Mouse (Mus musculus) layer of hippocampus, adult 2 months (tissue): ENCODE data around the gene Arhgap4. TPM values are rescaled to one million over a fixed set of nuclear protein-coding genes. Genes with fewer than 3 reads are reported as not detected.
A peak's percentile ranks its signal among the peaks of the same experiment; 100 is the strongest.

ENCODE experiments used
- DNase-seq, 2 experiments: peaks; one replicate each; pipeline ENCODE4 v3.0.0; 2022; ENCODE audit warnings: low spot score in 2 of 2
- H3K27ac ChIP-seq: fragments of 200-600 bp; 2 replicates; pipeline ENCODE4 v1.8.1; 2022
- H3K4me3 ChIP-seq: fragments of 200-600 bp; 2 replicates; pipeline ENCODE4 v1.8.1; 2022; ENCODE audit warnings: mild to moderate bottlenecking
- CTCF ChIP-seq: fragments of 200-600 bp; conservative IDR thresholded peaks from 2 replicates; pipeline ENCODE4 v1.8.1; 2022; ENCODE audit warnings: antibody characterized with exemption, mild to moderate bottlenecking, moderate library complexity
- total RNA-seq, 2 experiments: library from RNA; stranded (reverse); gene quantifications; 2 replicates each; pipeline ENCODE4 v1.2.3; 2021

The Arhgap4 gene
- total RNA-seq, 2 experiments from 2014 or later, result 5.3 to 7.2 TPM

DNA sequence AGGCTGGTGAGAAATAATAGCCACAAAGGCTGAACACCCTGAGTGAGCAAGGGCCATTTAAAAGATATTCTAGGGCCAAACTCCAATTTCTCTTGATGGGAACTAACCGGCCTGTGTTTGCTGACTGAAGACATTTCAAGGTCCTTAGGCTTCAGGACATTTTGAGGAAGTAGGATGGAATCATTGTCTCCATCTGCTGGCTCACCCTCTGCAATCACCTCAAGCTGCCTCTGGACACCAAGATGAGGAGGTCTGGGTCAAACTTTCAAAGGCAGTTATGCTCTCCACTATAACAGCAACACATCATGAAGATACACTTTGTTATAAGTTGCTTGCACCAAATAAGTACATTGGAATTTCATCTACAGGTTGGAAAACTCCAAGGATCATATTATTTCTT is 11.6 kb downstream of the Arhgap4 start:
- DNase-seq, result no peak
- no peak for TF ChIP-seq CTCF
- Histone ChIP-seq H3K27ac (no peak overlapping the region), H3K4me3 (no peak overlapping the region)

DNA sequence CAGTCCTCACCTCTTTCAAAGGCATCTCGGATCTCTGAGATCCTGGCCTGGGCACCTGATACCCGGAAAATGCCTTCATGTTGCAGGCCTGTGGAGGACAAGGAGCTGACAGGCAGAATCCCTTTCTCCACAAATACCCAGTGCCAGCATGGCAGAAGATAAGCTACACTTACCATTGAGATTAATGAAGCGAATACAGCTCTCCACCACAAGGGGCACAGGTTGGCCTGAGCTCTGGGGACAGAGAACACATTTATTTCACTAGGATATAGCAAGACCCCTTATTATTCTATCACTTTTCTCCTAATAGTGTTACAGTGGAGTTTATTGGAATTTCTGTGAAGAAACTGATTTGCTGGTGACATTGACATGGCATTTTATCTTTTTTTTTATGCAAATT is 23.7 kb downstream of the Arhgap4 start:
- peak; percentile 61 for TF ChIP-seq CTCF
- H3K4me3 ChIP-seq, result no peak overlapping the region
- no peak for DNase-seq
- H3K27ac ChIP-seq, result no peak overlapping the region

DNA sequence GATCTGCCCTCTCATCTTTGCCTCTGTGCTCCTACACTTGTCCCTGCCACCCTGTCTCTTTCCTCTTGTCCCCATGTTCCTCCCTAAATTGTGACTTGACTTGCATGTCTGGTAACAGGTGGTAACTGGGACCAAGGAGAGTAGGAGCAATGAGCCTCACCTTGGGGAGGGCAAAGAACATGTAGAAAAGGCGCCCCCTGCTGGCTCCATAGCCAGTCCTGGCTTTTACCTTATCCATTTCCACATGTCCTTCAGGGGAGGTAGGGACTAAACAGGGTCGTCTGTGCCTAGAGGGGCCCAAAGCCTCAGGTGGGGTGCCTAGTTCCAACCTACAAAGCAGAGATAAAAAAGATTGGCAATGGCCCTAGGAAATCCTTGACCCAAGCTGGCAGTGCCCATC is 26.0 kb downstream of the Arhgap4 start, which contains the start of gene L1cam:
L1cam (minus strand) TSS at position 387 of the 400 bp plus-strand sequence.
- Histone ChIP-seq H3K4me3 (no peak within 1 kb of the TSS), H3K27ac (no peak within 1 kb of the TSS)
- DNase-seq, result peak in 1 of 2 experiments; percentile 50
- peak; percentile 79 for TF ChIP-seq CTCF

DNA sequence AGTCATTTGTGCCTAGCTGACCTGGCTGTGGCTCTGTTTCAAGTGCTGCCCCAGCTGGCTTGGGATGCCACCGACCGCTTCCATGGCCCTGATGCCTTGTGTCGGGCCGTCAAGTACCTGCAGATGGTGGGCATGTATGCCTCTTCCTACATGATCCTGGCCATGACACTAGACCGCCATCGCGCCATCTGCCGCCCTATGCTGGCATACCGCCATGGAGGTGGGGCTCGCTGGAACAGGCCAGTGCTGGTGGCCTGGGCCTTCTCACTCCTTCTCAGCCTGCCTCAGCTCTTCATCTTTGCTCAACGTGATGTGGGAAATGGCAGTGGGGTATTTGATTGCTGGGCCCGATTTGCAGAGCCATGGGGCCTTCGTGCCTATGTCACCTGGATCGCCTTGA is 28.8 kb downstream of the Arhgap4 start:
- Histone ChIP-seq H3K27ac (no peak overlapping the region), H3K4me3 (no peak overlapping the region)
- no peak for DNase-seq
- no peak for TF ChIP-seq CTCF

DNA sequence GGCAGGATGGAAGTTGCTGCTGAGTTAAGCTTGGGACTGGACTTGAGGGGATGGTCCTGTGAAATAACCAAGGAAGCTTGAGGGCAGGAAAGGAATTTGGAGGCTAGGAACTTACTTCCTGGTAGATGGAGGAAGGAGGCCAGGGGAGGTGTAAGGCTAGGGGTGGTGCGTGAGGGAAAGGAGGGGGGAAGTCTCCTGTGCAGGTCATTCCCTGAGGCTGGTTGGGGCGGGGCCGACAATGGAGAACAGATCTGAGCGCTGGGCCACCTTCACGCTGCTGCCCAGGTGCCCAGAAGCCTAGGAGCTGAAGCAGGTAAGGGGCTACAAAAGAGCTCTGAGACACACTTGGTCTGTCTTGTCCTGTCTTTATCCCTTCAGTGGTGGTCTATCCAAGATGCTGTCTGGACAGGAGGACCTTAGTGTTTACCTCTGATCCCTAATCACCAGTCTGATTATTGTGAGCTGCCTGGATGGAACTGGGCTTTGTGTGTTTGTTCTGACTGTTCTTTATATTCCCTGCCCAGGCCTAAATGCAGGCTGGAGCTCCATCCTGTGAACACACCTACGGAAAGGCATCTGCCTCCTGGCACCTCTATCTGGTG is 30.0 kb downstream of the Arhgap4 start, which contains the start of gene Avpr2:
Avpr2 (plus strand) TSS at position 552 of the 602 bp plus-strand sequence.
- no peak for DNase-seq
- Histone ChIP-seq H3K4me3 (no peak within 1 kb of the TSS), H3K27ac (no peak within 1 kb of the TSS)
- TF ChIP-seq CTCF, result no peak

DNA sequence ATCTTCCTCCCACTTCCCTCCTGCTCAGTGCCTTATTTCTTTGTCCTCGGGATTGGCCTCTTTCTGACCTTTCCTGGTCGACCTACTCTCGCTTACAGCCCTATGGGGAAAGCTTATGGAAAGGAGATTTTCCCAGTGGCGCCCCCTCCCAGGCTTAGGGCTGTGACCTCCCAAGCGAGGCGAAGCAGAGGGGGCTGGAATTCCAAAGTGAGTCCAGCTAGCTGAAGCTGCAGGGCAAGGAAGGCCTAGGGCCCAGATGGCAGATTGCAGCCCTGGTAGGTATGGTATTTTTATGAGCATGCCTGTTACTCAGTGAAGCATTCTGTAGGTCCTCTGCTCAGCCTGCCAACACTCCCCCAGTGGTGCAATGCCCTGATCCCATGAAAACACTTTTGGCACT is 40.2 kb downstream of the Arhgap4 start:
- no peak for DNase-seq
- no peak overlapping the region for H3K4me3 ChIP-seq
- H3K27ac ChIP-seq, result no peak overlapping the region; the same call in 1 of the 2 replicates
- 0 out of 2 replicates have a peak, but pooled peaks have one; percentile 6 for TF ChIP-seq CTCF

DNA sequence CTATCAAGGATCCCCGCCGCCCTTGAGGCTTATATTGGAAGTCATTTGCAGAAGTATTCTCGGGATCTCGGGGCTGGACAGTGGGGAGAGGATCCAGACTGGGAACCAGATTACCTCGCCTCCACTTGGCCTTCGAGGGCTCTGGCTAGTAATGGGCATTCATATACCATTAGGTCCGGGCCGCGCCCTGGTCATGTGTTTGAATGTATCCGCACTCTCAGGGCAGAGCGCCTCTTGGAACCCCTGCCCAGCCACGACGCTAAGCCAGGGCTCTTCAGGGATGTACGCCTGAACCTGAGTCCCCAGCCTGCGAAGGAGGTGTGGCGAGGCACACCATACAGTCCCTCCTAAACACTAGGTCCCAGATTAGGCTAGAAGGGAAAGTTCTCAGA is 40.6 kb downstream of the Arhgap4 start:
- Histone ChIP-seq H3K4me3 (peak overlapping the region; percentile 61), H3K27ac (peak overlapping the region; percentile 70)
- TF ChIP-seq CTCF, result no peak
- DNase-seq, result no peak

DNA sequence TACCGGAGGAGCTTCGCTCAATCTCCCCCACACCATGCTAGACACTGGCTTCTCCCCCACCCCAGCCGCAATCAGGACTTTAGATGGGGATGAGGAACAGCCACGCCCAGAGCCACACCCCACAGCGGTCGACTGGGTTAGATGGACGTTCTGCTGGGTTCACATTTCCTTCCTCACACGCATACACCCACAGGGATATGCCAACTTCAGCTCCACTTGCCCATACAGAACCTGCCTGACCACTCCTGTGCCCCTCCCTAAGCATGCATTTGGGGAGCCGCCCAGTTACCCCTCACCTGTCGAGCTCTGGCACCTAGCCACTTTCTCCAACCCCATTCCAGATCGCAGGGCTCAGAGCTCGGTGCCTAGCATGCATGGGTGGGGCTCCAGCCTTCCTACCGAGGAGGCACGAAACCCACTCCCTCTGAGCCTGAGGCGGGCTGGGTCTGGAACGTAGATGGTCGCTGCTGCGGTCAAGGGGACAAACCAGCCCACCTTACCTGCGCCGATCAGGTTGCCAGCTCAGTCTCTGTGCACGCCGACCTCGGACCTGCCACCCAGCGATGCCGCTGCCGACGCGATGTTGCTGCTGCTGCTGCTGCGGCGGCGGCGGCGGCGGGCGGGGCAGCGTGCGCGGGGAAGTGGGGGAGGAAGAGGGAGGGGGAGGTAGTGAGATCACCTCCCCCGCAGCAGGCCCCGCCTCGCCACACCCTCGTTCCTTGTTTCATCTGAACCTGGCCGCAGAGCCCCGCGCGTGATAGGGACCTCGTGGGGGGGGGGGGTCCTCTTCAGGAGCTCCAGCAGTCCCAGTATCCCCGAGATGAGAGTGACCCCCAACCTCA is 41.3 kb downstream of the Arhgap4 start:
- no peak for TF ChIP-seq CTCF

DNA sequence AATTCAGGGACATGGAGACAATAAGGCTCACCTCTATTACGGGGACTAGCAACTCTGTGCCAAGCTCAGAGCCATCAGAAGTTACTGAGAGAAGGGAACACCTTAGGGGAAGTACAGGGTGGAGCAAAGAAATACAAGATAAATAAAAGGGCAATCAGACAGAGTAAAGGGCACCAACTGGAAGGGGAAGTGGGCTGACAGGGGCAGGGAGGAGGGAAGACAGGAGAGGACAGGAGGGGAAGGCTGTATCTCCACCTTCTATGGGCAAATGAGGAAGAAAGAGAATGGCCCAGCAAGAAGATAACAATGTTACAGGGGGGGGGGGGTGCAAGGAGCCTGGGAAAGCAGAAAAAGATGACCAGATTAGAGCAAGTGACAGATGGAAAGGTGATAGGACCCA is 44.7 kb downstream of the Arhgap4 start:
- no peak overlapping the region for H3K4me3 ChIP-seq
- H3K27ac ChIP-seq, result no peak overlapping the region
- DNase-seq, result no peak
- no peak for TF ChIP-seq CTCF

More for the DNA sequence above, 41.3 kb downstream of the Arhgap4 start:
- peak overlapping the region; percentile 61 for H3K4me3 ChIP-seq
- DNase-seq, result no peak
- H3K27ac ChIP-seq, result peak overlapping the region; percentile 70

DNA sequence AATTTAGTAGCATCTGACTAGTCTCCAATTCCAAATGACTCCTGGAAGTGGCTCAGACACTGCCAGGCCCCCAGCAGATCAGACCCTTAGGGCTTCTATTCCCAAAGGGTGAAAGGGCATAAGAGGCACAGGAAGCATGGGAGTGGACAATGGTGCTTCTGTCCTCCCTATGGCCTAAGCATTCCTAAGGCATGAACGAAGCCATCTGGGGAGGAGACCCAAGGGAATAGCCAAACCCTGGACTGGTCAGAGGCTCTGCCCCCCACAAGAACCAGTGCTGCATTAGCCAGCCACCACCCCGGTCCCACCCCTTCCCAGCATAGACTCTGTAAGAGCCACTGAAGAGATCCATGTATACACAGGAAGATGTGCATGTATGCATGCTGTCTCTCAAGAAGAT is 45.8 kb downstream of the Arhgap4 start:
- TF ChIP-seq CTCF, result no peak

DNA sequence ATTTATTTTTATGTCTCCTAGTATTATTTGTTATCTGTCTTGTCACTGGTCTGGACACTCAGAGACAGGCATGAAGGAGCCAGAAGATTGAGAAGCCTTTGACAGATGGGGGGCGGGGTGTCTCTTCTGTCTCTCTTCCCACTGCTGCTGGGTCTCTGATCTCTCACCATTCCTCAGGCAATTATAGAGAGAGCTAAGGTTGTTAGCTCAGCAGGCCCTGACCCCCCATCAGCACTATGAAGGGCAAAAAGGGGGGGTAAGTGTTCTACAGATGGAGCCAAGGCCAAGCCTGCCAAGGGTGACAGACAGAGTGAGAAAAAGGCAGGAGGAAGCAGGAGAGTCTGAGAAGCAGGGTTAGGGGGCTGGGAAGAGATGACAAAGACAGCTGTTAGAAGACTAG is 49.7 kb downstream of the Arhgap4 start:
- Histone ChIP-seq H3K4me3 (no peak overlapping the region), H3K27ac (no peak overlapping the region)
- TF ChIP-seq CTCF, result no peak
- no peak for DNase-seq

More for the DNA sequence above, 45.8 kb downstream of the Arhgap4 start:
- no peak overlapping the region for H3K27ac ChIP-seq
- DNase-seq, result no peak
- no peak overlapping the region for H3K4me3 ChIP-seq

DNA sequence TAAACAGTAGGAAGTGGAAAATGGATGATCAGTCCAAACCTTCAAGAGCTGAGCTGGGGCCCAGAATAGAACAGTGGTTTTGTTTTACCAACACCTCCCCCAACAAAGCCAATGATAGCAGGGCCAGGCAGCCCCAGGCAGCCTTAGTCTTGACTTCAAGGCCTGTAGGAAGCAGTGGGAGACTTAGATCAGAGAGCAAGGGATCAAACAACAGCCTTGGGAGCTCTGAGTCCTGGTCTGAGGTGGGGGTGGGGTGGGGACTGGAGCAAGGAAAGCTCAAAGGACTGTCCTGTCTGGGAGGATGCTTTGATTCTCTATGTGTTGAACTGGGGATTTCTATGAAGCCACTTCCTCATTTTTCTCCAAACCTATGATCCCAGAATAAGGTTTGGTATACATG is 50.2 kb downstream of the Arhgap4 start:
- Histone ChIP-seq H3K4me3 (no peak overlapping the region), H3K27ac (no peak overlapping the region)
- no peak for TF ChIP-seq CTCF
- no peak for DNase-seq

DNA sequence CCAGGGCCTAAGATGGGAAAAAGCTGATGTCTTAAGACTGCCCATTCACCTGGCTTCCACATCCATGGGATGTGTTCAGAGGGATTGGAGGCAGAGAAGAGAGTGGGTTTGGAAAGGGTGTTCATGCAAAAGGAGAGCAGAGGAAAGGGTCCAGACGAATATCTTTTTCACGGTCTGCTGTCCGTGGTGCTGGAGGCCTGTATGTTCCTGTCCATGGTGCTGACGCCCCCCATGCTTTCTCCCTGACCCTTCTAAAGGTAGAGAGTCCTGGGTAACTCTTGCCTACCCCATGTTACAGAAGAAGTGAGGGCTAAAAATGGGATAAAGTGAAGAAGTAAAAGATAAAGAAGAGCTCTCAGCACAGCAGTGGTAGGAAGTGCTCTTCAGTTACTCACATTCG is 52.3 kb downstream of the Arhgap4 start:
- Histone ChIP-seq H3K27ac (no peak overlapping the region), H3K4me3 (no peak overlapping the region)
- DNase-seq, result no peak
- TF ChIP-seq CTCF, result no peak
